Mouse (Mus musculus): Measurements from ENCODE around the gene Gm15737. TPM values are rescaled to one million over a fixed set of nuclear protein-coding genes. Genes with fewer than 3 reads are reported as not detected.

The Gm15737 gene
- total RNA-seq, 2 experiments from 2014 or later = 0.07 to 0.36 TPM

Other genes with a start within 250 kb of the Gm15737 start
- 10 to 100 TPM in 1 of 2 experiments, 1 to 10 TPM in 1; 8.1 to 12.1 TPM for gene Prickle2, start 163.2 kb upstream of the Gm15737 start, total RNA-seq (2021)
- gene A730049H05Rik, start 52.9 kb upstream of the Gm15737 start, total RNA-seq (2021) = under 1 TPM in 1 of 2 experiments, not detected in 1; 0.38 TPM
- 10 to 100 TPM; 42.7 to 49.2 TPM for gene Adamts9, start 74.1 kb downstream of the Gm15737 start, total RNA-seq (2021)

All from heart, postnatal 10 days (tissue).